10 mouse cellular contexts compared by ENCODE assay signal in the genomic region with DNA sequence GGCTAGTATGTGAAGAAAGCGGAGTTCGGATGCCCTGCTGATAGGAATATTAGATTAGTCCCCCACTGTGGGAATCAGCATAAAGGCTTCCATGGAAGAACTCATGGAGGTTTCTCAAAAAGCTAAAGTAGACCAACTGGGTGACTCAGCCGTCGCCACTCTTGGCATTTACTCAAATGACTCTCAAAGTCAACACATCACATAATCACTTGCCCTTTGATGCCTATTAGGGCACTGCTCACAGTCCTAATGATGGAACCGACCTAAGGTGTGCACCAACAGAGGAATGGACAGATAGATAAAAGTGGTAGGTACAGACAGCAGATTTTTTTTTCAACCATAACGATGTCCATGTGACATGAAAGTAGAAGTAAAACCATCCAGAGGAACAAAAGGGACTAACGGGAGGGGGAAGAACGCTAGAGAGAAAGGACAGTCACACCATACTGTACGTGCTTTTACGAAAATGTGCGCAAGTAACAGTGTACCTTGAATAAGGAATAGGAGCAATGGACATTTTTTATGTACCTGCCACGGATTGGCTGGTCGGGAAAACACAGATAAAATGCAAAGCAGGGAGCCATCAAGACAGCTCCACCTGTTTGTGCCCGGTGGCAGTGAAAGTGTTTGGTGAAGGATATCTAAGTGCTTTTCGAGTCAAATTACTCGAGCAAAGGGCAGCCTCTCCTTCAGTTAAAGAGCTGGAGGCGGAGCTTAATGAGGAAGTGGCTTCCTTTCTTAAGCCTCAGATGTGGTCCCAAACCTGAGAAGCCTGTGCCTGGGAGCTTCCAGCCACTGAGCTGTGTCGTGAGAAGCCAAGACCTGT. TPM values are rescaled to one million over a fixed set of nuclear protein-coding genes. Genes with fewer than 3 reads are reported as not detected.
DNase-seq lines count a peak whose midpoint lies in the region.
"Had no signal": no experiment of that assay in that cellular context is flagged by ENCODE, and none has a peak within 500 bp of the region (broad histone marks: within the 10 kb centered on the region; RNA-seq: fewer than 3 reads in every experiment).

No protein-coding gene starts in this region.

- DNase-seq in adrenal gland, adult 2 months: peak; percentile 52
- no peak for DNase-seq in adrenal gland, adult 18-20 months (ENCODE audit: low spot score in 2 of 2)
- peak; percentile 76 for DNase-seq in ZHBTc4 (ENCODE audit: low read depth, low spot score)
- DNase-seq in kidney, postnatal 14 days: peak; percentile 56
- peak; percentile 85 for DNase-seq in naive thymus-derived CD4-positive, alpha-beta T cell, adult 2 months (ENCODE audit: low read depth)
- DNase-seq in cerebellum, adult 8-10 months: no peak
- DNase-seq in gastrocnemius, adult 18-20 months (ENCODE audit: low spot score): no peak
- DNase-seq in retina, embryonic 14.5 days (ENCODE audit: low spot score): no peak

RNA-seq across cellular contexts. Expression of a gene that starts 17.8 kb away (rescaled TPM):
- not detected for total RNA-seq in adrenal gland, adult 2 months (2021)
- polyA plus RNA-seq in adrenal gland, adult 2 months (2012; rRNA removed): not detected in 2 replicates
- total RNA-seq in adrenal gland, adult 18-20 months (2021): not detected
- total RNA-seq in gastrocnemius, adult 18-20 months (2021): not detected
- polyA plus RNA-seq: erythroblast, embryonic 14.5 days; neural tube, embryonic 11.5 days had no signal

Comparison
In these comparisons a context has a peak if more than half of its experiments do, and no peak if none do; other contexts are left out.
1. DNase-seq: peak in adrenal gland, adult 2 months (single experiment), ZHBTc4 (single experiment), kidney, postnatal 14 days (single experiment) and naive thymus-derived CD4-positive, alpha-beta T cell, adult 2 months (single experiment); none in adrenal gland, adult 18-20 months (0 of 2), cerebellum, adult 8-10 months (single experiment), gastrocnemius, adult 18-20 months (single experiment) and retina, embryonic 14.5 days (single experiment).